Mouse (Mus musculus) adrenal gland, postnatal 4 days (tissue): ENCODE data around the gene Dmc1. TPM values are rescaled to one million over a fixed set of nuclear protein-coding genes. Genes with fewer than 3 reads are reported as not detected.

Source experiments
- DNase-seq, 2 experiments: peaks; one replicate each; pipeline ENCODE4 v3.0.0; 2021 to 2022; ENCODE audit warnings: low spot score in 2 of 2, mixed read lengths in 2 of 2
- total RNA-seq, 2 experiments: library from RNA; stranded (reverse); gene quantifications; 2 replicates each; pipeline ENCODE4 v1.2.3; 2021

The Dmc1 gene
- total RNA-seq, 2 experiments from 2014 or later: 5.1 to 5.7 TPM

- no peak for DNase-seq
Observed at GRCm38 (mm10) chr15:79575543-79576222, 29.2 kb downstream of the Dmc1 start.

DNA sequence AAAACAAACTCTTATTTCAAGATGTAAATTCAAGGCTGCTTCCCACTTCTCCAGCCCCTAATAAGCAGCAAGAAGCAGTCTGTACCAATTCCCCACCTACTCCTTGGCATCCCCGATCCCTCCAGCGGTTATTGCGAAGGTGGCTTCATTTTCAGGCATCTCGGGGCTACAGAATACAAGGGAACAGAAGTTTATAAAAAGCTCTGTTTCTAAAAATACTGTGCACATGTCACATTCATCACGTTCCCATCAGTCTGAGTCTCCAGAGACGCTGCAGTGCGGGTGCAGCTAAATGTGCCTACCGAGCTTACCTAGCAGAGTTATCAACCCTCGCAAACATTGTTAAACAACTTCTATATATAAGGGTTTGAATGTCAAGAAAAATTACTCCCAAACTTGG lies 42.5 kb downstream of the Dmc1 start:
- no peak for DNase-seq

GRCm38 (mm10) chr15:79559649-79560048 lies 45.3 kb downstream of the Dmc1 start:
- no peak for DNase-seq

DNA sequence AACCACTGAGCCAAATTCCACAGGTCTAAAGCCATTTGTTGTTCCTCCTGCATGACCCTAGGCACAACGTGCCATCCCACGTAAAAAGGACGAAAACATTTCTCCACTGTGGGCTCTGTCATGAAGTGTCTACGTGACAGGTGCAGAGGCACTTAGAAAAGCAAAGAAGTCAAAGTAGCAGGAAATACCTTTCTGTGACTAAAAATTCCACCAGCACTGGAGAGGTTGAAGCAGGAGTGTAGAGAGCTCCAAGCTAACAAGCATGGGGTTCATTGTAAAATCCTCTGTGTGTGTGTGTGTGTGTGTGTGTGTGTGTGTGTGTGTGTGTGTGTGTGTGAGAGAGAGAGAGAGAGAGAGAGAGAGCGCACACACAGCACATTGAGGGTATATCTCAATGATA lies 52.3 kb downstream of the Dmc1 start:
- no peak for DNase-seq

GRCm38 (mm10) chr15:79548226-79548625 lies 56.7 kb downstream of the Dmc1 start:
- DNase-seq: no peak

DNA sequence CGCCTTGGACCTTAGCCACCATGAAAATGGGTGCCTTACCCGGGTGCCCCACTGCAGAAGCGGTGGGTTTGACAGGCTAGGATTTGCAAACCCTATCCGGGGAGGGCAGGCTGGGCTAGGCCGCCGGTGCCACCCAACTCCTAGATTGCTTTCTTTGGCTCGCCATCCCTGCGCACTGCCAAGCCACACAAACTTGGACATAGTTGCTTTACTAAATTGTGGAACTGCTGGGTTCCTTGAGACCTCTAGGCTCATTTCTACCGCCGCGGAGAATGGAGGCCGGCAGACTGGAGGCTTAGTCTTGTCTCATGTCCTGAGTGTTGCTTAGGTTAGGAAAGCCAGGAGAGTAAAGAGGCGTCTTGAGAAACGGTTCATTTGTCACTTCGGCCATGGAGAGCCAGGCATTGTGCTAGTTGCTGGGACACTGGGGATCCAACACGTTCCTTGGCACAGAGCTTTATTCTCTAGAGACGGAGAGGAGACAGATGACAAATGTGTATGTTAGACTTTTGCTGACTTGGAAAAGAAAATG lies 57.6 kb downstream of the Dmc1 start:
- no peak for DNase-seq

DNA sequence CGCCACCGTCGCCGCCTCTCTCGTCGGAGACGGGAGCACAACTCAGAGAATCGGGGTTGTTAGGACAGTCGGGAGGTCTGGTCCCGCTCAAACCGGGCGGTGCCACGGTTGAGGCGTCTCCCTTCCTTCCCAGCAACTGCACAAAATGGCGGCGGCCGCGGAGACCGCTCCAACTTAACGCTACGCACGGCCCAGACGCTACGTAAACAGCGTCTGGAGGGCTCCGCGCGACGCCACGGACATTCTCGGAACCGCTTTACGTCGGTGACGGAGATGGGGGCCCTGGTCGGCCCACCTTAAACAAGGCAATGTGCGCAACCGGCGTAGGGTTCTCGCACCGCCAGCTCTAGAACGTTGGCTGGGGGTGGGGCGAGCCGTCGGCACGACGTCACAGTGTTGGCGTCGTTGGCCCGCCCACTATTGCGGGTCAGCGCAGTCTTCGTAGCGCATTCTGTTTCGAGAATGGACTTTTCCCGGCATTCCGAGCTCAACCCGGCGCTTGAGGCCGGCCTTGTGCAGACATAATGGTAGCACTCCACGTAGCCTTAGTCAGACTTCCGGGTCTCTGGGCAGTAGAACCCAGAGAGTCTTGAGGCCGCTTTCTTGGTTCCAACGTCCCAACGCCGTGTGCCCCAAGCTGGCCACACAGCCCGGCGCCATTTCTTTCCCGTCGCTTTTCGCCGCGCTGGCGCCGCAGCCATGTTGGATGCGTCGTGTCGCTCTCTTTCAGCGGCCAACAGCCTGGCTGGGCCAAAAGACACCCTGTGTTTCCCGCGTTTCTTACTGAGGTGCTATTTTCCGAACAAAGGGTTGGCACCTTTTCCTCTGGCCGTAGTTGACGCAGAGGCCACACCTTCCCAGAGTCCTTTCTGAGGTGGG lies 58.3 kb downstream of the Dmc1 start, which contains the start of gene Ddx17:
Ddx17 (minus strand) TSS at position 332 of the 879 bp plus-strand sequence.
- DNase-seq: peak; percentile 97 to 99

- peak; percentile 57 to 59 for DNase-seq
Observed at GRCm38 (mm10) chr15:79545921-79546399, 58.9 kb downstream of the Dmc1 start.

DNA sequence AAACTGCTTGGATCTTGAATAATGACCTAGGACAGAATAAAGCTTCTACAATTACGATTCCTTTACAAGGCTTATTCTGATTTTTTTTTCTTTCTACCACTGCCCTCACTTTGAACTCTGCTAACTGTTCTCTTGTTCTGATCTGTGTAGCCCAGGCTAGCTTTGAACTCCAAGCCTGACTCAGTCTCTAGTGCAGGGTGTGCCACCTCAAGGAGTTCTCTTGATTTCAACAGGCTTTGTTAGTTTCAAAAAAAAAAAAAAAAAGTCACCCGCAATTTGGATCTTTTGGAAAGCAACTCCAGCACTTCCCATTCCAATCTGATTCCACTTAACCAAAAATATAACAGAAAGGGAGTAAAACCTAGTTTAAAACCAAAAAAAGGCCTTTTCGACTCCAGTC lies 59.4 kb downstream of the Dmc1 start:
- DNase-seq: no peak

- DNase-seq: no peak
Observed at GRCm38 (mm10) chr15:79543968-79544367, 60.9 kb downstream of the Dmc1 start.

DNA sequence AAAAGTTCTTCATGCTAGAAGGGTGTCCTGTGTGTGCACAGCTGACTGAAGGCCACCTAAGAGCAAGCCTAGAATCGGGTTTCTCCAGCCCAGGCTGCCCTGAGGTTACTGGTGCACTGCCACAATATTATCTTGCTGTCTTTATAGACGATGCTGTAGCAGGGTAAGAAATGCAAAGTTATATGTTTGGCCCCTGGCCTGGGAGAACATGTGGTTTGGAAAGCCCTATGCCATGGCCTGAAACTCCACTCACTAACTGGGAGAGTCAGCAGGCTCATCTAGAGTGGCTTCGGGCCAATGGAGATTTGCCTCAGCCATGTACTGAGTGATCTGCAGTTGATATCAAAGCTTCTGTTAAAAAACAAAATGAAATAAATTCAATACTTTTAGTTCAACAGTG lies 71.1 kb downstream of the Dmc1 start:
- DNase-seq: no peak

GRCm38 (mm10) chr15:79529935-79530334 lies 75.0 kb downstream of the Dmc1 start:
- DNase-seq: no peak

DNA sequence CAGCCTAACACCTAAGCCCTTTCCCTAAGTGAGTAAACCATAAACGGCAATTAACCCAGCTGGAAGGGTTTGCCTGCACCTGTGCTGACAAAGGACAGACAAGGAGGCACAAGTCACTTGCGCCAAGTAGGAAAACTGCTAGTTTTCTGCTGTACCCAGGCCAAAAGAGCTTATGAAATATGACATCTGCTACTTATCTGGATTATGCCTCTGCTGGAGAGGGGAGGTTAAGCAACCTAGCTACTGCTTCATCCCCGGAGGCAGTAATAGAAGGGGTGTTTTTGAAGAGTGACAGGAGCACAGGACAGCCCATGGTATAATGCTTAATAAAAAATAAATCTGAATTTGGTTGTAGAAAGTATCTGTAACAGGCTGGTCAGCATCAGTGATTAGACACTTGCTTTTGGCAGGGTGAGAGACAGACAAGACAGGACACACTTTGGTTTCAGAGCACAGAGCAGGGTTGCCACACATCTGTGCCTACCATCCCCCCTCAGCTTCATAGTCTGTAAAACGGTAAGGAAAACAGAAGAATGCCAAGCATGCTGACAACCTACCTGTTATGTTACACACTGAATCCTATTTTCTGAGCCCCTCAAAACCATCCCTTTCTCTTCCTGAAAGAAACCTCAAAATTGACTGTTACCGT lies 76.8 kb downstream of the Dmc1 start:
- no peak for DNase-seq

GRCm38 (mm10) chr15:79527192-79527591 lies 77.7 kb downstream of the Dmc1 start:
- DNase-seq: no peak

- DNase-seq: no peak
Observed at GRCm38 (mm10) chr15:79525979-79526768, 78.7 kb downstream of the Dmc1 start.

GRCm38 (mm10) chr15:79525564-79525963 lies 79.3 kb downstream of the Dmc1 start:
- DNase-seq: no peak

DNA sequence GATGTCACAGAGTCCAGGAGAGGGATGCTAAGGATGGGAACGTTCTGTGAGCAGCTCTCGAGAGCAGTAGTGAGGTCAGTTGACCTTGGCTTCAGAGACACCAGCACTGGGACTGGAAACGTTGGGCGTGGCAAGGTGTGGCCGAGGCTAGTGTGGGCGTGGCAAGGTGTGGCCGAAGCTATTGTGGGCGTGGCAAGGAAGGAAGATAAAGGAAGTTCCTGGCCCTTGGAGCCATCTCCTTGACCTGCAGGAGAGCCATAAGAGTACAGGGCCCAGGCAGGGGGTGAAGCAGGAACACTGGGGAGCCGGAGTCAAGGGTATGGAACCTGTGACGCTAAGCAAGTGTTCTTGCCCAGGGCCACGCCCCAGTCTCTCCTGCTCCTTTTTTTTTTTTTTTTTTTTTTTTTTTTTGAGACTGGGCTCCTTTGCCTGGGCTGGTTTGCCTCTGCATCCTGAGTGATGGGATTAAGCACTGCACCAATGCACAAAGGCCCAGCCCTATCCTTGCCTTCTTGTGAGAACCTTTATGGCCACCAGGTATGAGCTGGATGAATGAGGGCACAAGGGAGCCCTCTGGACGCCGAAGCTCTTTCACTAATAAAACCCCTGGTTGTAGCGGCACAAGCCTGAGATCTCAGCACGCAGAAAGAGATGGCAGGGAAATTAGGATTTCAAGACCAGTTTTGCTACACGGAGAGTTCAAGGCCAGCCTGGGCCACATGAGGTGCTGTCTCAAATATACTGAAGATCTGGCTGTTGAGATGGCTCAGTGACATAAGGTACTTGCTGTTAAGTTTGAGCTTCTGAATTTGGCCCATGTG lies 85.3 kb downstream of the Dmc1 start:
- no peak for DNase-seq

GRCm38 (mm10) chr15:79518571-79518970 lies 86.3 kb downstream of the Dmc1 start:
- DNase-seq: no peak

DNA sequence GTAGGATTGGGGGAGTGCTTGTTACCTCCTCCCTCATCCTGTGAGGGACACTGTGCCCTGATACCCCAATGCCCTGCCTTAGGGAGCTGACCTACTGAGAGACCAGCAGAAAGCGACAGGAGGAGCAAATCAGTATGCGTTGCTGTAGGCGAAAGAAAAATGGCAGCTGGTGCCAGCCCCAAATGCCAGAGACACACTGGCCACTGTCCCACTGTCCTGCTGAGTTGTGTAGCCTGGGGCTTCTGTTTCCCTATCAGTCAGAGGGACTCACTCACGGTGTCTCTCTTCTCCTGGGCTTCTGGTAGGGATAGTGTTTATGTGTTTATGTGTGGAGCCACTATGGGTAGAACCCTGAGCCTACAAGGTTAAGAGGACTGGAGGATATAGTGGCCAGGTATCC lies 87.2 kb downstream of the Dmc1 start:
- no peak for DNase-seq
